Mouse (Mus musculus): ENCODE measurements around the gene Dars2.

- TF ChIP-seq EP300 (IDR thresholded peaks at IDR 0.05; ENCODE audit: low read length) (no peak), JUN (IDR thresholded peaks at IDR 0.05; ENCODE audit: insufficient read depth, low read depth, low read length) (no peak), CTCF (conservative IDR thresholded peaks at IDR 0.05 in 1 of 2, IDR thresholded peaks at IDR 0.05 in 1 of 2; ENCODE audit: low read depth in 2 of 2, low read length in 2 of 2) (no peak), UBTF (IDR thresholded peaks at IDR 0.05; ENCODE audit: low read depth, low read length) (no peak), PAX5 (IDR thresholded peaks at IDR 0.05; ENCODE audit: low read length) (no peak), ZMIZ1 (IDR thresholded peaks at IDR 0.05; ENCODE audit: low read depth, low read length) (no peak; the same call in 1 of the 2 replicates), JUND (conservative IDR thresholded peaks at IDR 0.05; ENCODE audit: low read depth, low read length) (no peak; the same call in 1 of the 2 replicates), TBP (conservative IDR thresholded peaks at IDR 0.05; ENCODE audit: low read depth, low read length) (no peak), MXI1 (IDR thresholded peaks at IDR 0.05; ENCODE audit: low read depth, low read length) (no peak), POLR2AphosphoS2 (IDR thresholded peaks at IDR 0.05; ENCODE audit: low read depth, low read length) (peak; percentile 46), POLR2A (IDR thresholded peaks at IDR 0.05; ENCODE audit: low read depth, low read length) (peak; percentile 82), MAX (IDR thresholded peaks at IDR 0.05; ENCODE audit: low read length) (peak; percentile 84; the same call in 1 of the 2 replicates)
Observed at GRCm38 (mm10) chr1:161035281-161035785, 35.1 kb downstream of the Dars2 start.
